Mouse (Mus musculus) forebrain, embryonic 16.5 days (tissue): ENCODE results near the gene Olfr586. TPM values are rescaled to one million over a fixed set of nuclear protein-coding genes. Genes with fewer than 3 reads are reported as not detected.

Experiments used
- ATAC-seq: fragments of 200-750 bp; cut with Nextera tagmentation; 2 replicates; pipeline ENCODE4 v1.8.0; 2017; ENCODE audit warnings: mild to moderate bottlenecking, moderate library complexity
- H3K27ac ChIP-seq: fragments of 300-500 bp; sonication (generic); 2 replicates; pipeline ENCODE4 v1.5.1; 2014; ENCODE audit warnings: low read length, control low read depth
- H3K27me3 ChIP-seq: fragments of 300-500 bp; sonication (generic); replicated peaks from 2 replicates; pipeline ENCODE4 v1.6.1; 2014; ENCODE audit warnings: low read length; ENCODE audit not compliant: control insufficient read depth, insufficient read depth
- H3K36me3 ChIP-seq: fragments of 300-500 bp; sonication (generic); 2 replicates; pipeline ENCODE4 v1.6.1; 2014; ENCODE audit not compliant: control insufficient read depth, insufficient read depth
- H3K4me1 ChIP-seq: fragments of 300-500 bp; sonication (generic); replicated peaks from 2 replicates; pipeline ENCODE4 v1.6.1; 2014; ENCODE audit warnings: low read length; ENCODE audit not compliant: control insufficient read depth, insufficient read depth
- H3K4me2 ChIP-seq: fragments of 300-500 bp; sonication (generic); 2 replicates; pipeline ENCODE4 v1.6.1; 2014; ENCODE audit warnings: mild to moderate bottlenecking, low read length, control low read depth
- H3K4me3 ChIP-seq: fragments of 300-500 bp; sonication (generic); replicated peaks from 2 replicates; pipeline ENCODE4 v1.5.1; 2014; ENCODE audit warnings: mild to moderate bottlenecking, low read length, control low read depth
- H3K9ac ChIP-seq: fragments of 300-500 bp; sonication (generic); replicated peaks from 2 replicates; pipeline ENCODE4 v1.6.1; 2014; ENCODE audit warnings: low read depth, low read length, control low read depth
- H3K9me3 ChIP-seq: fragments of 300-500 bp; sonication (generic); 2 replicates; pipeline ENCODE4 v1.6.1; 2016; ENCODE audit warnings: low read length; ENCODE audit not compliant: control insufficient read depth
- WGBS: fragments of 180-500 bp; shearing (Covaris S2); extraction: QIAGEN DNeasy Blood & Tissue Kit; methylation state at CpG from one replicate; pipeline ENCODE4 v1.1.7; 2014; 5-methylcytosine and 5-hydroxymethylcytosine counted together
- polyA plus RNA-seq: library from polyadenylated mRNA; unstranded; fragments of >200 nt; fragmentation: Nextera tagmentation; extraction: Ambion mirVana; gene quantifications from 2 replicates; pipeline ENCODE4 v1.2.1, GENCODE M21; 2015

Gene Olfr586
- polyA plus RNA-seq: not detected in 2 replicates

DNA sequence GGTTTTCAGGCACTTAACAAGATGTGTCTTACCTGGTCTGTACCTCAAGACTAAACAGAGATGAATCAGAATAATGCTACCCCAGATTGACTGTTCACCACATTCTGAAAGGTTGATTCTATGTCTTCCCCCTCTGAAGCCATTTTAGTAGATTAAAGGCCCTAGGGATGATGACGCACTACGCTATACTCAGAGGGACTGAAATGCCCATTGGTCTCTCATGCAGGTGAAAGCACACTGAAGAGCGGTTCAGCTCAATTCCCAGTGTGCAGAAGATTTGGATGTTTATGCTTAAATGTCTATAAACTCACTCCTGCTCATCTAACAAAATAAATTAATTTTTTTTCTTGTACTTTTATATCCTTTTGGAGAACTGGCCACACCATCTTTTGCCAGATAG lies at the start of gene Olfr586:
Gene Olfr586 (minus strand): TSS at position 101 of the 400 bp plus-strand sequence.
- no peak within 1 kb of the TSS for H3K4me3 ChIP-seq
- H3K27ac ChIP-seq: no peak within 1 kb of the TSS
- WGBS: 88% methylated on average over 3 of the region's 3 CpGs
- H3K4me1 ChIP-seq: no peaks in the 10 kb centered on the region
- H3K36me3 ChIP-seq: no peaks in the 10 kb centered on the region
- no peaks in the 10 kb centered on the region for H3K27me3 ChIP-seq
- H3K4me2 ChIP-seq: no peak within 1 kb of the TSS
- H3K9ac ChIP-seq: no peak within 1 kb of the TSS
- no peak for ATAC-seq
- no peaks in the 10 kb centered on the region for H3K9me3 ChIP-seq

DNA sequence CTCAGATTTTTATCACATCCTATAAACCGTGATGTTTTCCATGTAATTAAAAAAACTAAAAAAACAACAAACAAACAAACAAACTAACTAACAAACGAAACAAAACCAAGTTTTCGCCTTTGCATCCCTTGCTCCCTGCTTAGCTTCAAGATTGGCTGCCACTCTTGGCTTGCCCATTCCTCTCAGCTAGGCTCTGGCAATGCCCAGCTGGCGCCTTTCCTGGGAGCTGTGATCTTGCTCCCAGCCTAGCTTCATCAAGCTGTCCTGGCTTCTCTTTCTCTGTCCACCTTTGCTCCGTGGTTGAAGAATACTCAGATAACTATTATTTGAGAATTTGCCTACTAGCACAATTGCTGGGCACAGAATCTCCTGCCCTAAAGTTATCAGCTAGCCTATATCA lies 44.3 kb upstream of the Olfr586 start:
- 78% methylated on average over 5 of the region's 5 CpGs for WGBS
- no peak for ATAC-seq
- Histone ChIP-seq H3K4me2 (no peak overlapping the region), H3K36me3 (no peaks in the 10 kb centered on the region), H3K27me3 (no peaks in the 10 kb centered on the region), H3K4me3 (no peak overlapping the region), H3K4me1 (no peaks in the 10 kb centered on the region), H3K9ac (no peak overlapping the region), H3K27ac (no peak overlapping the region), H3K9me3 (no peaks in the 10 kb centered on the region)

GRCm38 (mm10) chr7:103156256-103156655 lies 30.8 kb upstream of the Olfr586 start, which contains the start of gene Olfr589:
Gene Olfr589 (minus strand): TSS chr7:103156356.
- no peak within 1 kb of the TSS for H3K4me3 ChIP-seq
- H3K9me3 ChIP-seq: no peaks in the 10 kb centered on the region
- WGBS: 61% methylated on average over 2 of the region's 2 CpGs
- H3K4me1 ChIP-seq: no peaks in the 10 kb centered on the region
- ATAC-seq: no peak
- no peaks in the 10 kb centered on the region for H3K27me3 ChIP-seq
- no peak within 1 kb of the TSS for H3K27ac ChIP-seq
- no peak within 1 kb of the TSS for H3K4me2 ChIP-seq
- H3K36me3 ChIP-seq: no peaks in the 10 kb centered on the region
- H3K9ac ChIP-seq: no peak within 1 kb of the TSS

- Histone ChIP-seq H3K4me3 (no peak within 1 kb of the TSS), H3K27ac (no peak within 1 kb of the TSS), H3K9me3 (no peaks in the 10 kb centered on the region), H3K36me3 (no peaks in the 10 kb centered on the region), H3K9ac (no peak within 1 kb of the TSS), H3K4me1 (no peaks in the 10 kb centered on the region), H3K4me2 (no peak within 1 kb of the TSS), H3K27me3 (no peaks in the 10 kb centered on the region)
- no peak for ATAC-seq
- 82% methylated on average over 1 of the region's 1 CpGs for WGBS
Measured at GRCm38 (mm10) chr7:103140579-103140978, 15.1 kb upstream of the Olfr586 start, which contains the start of gene Olfr588-ps1. Gene Olfr588-ps1 (plus strand): TSS chr7:103140879.

- WGBS: 56% methylated on average over 3 of the region's 3 CpGs
- Histone ChIP-seq H3K27me3 (no peaks in the 10 kb centered on the region), H3K9ac (no peak overlapping the region), H3K9me3 (no peaks in the 10 kb centered on the region), H3K4me2 (no peak overlapping the region), H3K36me3 (no peaks in the 10 kb centered on the region), H3K27ac (no peak overlapping the region), H3K4me3 (no peak overlapping the region), H3K4me1 (no peaks in the 10 kb centered on the region)
- no peak for ATAC-seq
Measured at GRCm38 (mm10) chr7:103119406-103119805, 6.0 kb downstream of the Olfr586 start.

GRCm38 (mm10) chr7:103097420-103097819 lies 28.0 kb downstream of the Olfr586 start, which contains the start of gene Olfr585:
Gene Olfr585 (plus strand): TSS chr7:103097720.
- no peak within 1 kb of the TSS for H3K9ac ChIP-seq
- H3K4me2 ChIP-seq: no peak within 1 kb of the TSS
- ATAC-seq: no peak
- no peaks in the 10 kb centered on the region for H3K9me3 ChIP-seq
- no peaks in the 10 kb centered on the region for H3K27me3 ChIP-seq
- WGBS: 94% methylated on average over 1 of the region's 1 CpGs
- H3K4me3 ChIP-seq: no peak within 1 kb of the TSS
- no peaks in the 10 kb centered on the region for H3K36me3 ChIP-seq
- no peaks in the 10 kb centered on the region for H3K4me1 ChIP-seq
- H3K27ac ChIP-seq: no peak within 1 kb of the TSS

DNA sequence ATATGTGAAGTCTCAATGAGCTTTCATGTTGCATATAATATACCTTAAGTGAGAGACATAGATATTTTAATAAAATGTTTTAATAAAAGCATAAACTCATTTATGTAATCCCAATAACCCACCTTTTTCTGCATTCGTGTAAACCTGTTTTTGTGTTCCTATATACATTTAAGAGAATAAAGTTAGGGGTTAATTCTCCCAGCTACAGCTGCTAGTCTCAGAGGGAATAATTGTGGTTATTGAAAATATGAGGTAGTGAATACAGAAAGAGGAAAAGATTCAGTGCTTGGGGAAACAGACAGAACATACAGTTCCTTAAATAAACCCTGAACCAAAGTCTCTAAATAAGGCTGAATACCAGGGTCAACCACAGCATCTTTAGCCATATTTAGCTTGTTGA lies 43.9 kb downstream of the Olfr586 start, which contains the start of gene Olfr584:
Gene Olfr584 (plus strand): TSS at position 301 of the 400 bp plus-strand sequence.
- Histone ChIP-seq H3K9me3 (peaks cover 2% of the 10 kb centered on the region; the same call in 1 of the 2 replicates), H3K4me3 (no peak within 1 kb of the TSS), H3K27ac (no peak within 1 kb of the TSS), H3K36me3 (no peaks in the 10 kb centered on the region), H3K4me2 (no peak within 1 kb of the TSS), H3K4me1 (no peaks in the 10 kb centered on the region), H3K9ac (no peak within 1 kb of the TSS), H3K27me3 (no peaks in the 10 kb centered on the region)
- no peak for ATAC-seq
- 82% methylated on average over 1 of the region's 1 CpGs for WGBS

Other genes with a start within 250 kb of the Olfr586 start
- gene Olfr568, start 248.5 kb downstream of the Olfr586 start, polyA plus RNA-seq: not detected in 2 replicates
- gene Olfr569, start 234.8 kb downstream of the Olfr586 start, polyA plus RNA-seq: not detected in 2 replicates
- 0.20 TPM in 1 of 2 replicates, not detected in the other for gene Olfr570, start 231.1 kb downstream of the Olfr586 start, polyA plus RNA-seq
- not detected in 2 replicates for gene Olfr571, start 208.1 kb downstream of the Olfr586 start, polyA plus RNA-seq
- gene Olfr572, start 201.2 kb downstream of the Olfr586 start, polyA plus RNA-seq: not detected in 2 replicates
- not detected in 2 replicates for gene Olfr573-ps1, start 183.1 kb downstream of the Olfr586 start, polyA plus RNA-seq
- not detected in 2 replicates for gene Olfr574, start 177.2 kb downstream of the Olfr586 start, polyA plus RNA-seq
- not detected in 2 replicates for gene Olfr575, start 166.9 kb downstream of the Olfr586 start, polyA plus RNA-seq
- gene Olfr576, start 163.0 kb downstream of the Olfr586 start, polyA plus RNA-seq: not detected in 2 replicates
- not detected in 2 replicates for gene Olfr577, start 149.7 kb downstream of the Olfr586 start, polyA plus RNA-seq
- not detected in 2 replicates for gene Olfr578, start 136.3 kb downstream of the Olfr586 start, polyA plus RNA-seq
- gene Olfr582, start 87.6 kb downstream of the Olfr586 start, polyA plus RNA-seq: not detected in 2 replicates
- gene Olfr583, start 74.3 kb downstream of the Olfr586 start, polyA plus RNA-seq: not detected in 2 replicates
- not detected in 2 replicates for gene Olfr584, start 43.8 kb downstream of the Olfr586 start, polyA plus RNA-seq
- gene Olfr585, start 27.9 kb downstream of the Olfr586 start, polyA plus RNA-seq: not detected in 2 replicates
- gene Olfr588-ps1, start 15.2 kb upstream of the Olfr586 start, polyA plus RNA-seq: not detected in 2 replicates
- not detected in 2 replicates for gene Olfr589, start 30.7 kb upstream of the Olfr586 start, polyA plus RNA-seq
- gene Olfr591, start 52.7 kb upstream of the Olfr586 start, polyA plus RNA-seq: not detected in 2 replicates
- not detected in 2 replicates for gene Olfr592, start 59.2 kb upstream of the Olfr586 start, polyA plus RNA-seq
- gene Olfr593, start 86.2 kb upstream of the Olfr586 start, polyA plus RNA-seq: not detected in 2 replicates
- gene Olfr594, start 91.4 kb upstream of the Olfr586 start, polyA plus RNA-seq: not detected in 2 replicates
- not detected in 2 replicates for gene Usp17ld, start 126.9 kb upstream of the Olfr586 start, polyA plus RNA-seq
- not detected in 2 replicates for gene Olfr596, start 180.0 kb upstream of the Olfr586 start, polyA plus RNA-seq
- not detected in 2 replicates for gene Olfr597, start 190.7 kb upstream of the Olfr586 start, polyA plus RNA-seq
- not detected in 2 replicates for gene Olfr598, start 197.9 kb upstream of the Olfr586 start, polyA plus RNA-seq
- gene Olfr599, start 210.3 kb upstream of the Olfr586 start, polyA plus RNA-seq: not detected in 2 replicates
- gene Olfr600, start 224.0 kb upstream of the Olfr586 start, polyA plus RNA-seq: not detected in 2 replicates
- gene Olfr601, start 237.0 kb upstream of the Olfr586 start, polyA plus RNA-seq: not detected in 2 replicates